Mouse (Mus musculus): ENCODE results near the gene Casz1. TPM values are rescaled to one million over a fixed set of nuclear protein-coding genes. Genes with fewer than 3 reads are reported as not detected.

Gene Casz1
- polyA plus RNA-seq, 1 experiment from 2014 or later = 17.3 TPM

DNA sequence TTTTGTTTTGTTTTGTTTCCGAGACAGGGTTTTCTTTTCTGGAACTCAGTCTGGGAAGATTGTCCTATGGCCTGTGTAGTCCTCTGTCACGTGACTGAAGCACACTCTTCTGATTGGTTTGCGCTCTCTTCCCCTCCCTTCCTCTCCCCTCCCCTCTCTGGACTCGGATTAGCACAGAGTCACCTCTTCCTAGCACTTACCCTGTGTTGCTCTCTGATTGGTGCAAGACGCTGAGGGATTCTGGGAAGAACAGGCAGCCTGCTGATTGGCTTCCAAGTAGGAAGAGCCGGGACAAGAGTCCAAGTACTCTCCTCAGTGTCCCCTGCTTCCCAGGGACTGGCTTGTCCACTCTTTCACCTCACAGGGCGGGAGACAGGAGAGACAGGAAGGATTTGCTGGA is 26.1 kb downstream of the Casz1 start:
- peak; percentile 41; the same call in 1 of the 2 replicates for ATAC-seq (ENCODE audit: low read depth)
- WGBS = 53% methylated on average over 7 of the region's 7 CpGs
- H3K4me2 ChIP-seq = no peak overlapping the region

DNA sequence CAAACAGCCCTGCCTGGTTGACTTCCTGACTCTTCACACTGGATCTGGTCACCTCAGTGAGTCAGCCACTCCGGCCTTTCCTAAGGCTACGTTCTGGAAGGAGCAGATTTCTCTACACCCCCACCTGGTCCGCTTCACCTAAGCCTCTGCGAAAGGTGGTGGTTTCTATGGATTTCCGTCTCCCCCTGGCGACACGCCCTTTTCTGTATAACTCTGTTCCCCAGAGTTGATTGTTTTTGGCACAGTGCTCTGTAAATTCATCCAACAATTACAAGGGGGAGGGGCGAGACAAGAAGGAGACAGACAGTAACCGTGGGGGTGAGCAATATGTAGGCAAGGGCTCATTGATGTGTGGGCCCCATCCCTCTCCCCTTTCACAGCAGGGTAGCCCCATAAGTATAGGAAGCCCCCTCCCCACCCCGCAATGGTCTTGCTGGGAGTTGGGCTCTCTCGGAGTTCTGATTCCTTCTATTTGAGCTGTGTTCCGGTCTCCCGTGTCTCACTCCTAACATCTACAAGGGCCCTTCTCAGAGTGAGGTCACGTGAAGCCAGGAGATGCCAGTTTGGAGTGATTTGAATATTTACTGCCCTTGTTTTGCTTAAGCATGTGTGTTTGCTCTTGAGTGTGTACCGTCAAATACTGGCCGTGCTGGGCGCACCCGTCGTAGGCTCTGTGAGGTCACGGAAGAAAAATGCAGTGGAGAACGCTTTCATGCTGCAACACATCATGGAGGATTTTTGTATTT is 29.2 kb downstream of the Casz1 start:
- ATAC-seq (ENCODE audit: low read depth) = no peak
- Histone ChIP-seq H3K9ac (no peak overlapping the region), H3K27me3 (peaks cover 15% of the 10 kb centered on the region), H3K4me3 (no peak overlapping the region), H3K9me3 (no peaks in the 10 kb centered on the region), H3K4me2 (no peak overlapping the region), H3K27ac (replicated peaks) (no peak overlapping the region), H3K4me1 (replicated peaks) (peaks cover 47% of the 10 kb centered on the region), H3K36me3 (0 out of 2 replicates have a peak, but pooled peaks cover 3% of the 10 kb centered on the region)
- 70% methylated on average over 21 of the region's 21 CpGs for whole genome bisulfite sequencing

More for the DNA sequence above, 26.1 kb downstream of the Casz1 start:
- no peak overlapping the region for H3K4me3 ChIP-seq
- peaks cover 30% of the 10 kb centered on the region for H3K4me1 ChIP-seq (replicated peaks)
- no peak overlapping the region for H3K9ac ChIP-seq
- peaks cover 25% of the 10 kb centered on the region for H3K27me3 ChIP-seq
- H3K27ac ChIP-seq (replicated peaks) = no peak overlapping the region
- H3K9me3 ChIP-seq = no peaks in the 10 kb centered on the region
- no peaks in the 10 kb centered on the region for H3K36me3 ChIP-seq

DNA sequence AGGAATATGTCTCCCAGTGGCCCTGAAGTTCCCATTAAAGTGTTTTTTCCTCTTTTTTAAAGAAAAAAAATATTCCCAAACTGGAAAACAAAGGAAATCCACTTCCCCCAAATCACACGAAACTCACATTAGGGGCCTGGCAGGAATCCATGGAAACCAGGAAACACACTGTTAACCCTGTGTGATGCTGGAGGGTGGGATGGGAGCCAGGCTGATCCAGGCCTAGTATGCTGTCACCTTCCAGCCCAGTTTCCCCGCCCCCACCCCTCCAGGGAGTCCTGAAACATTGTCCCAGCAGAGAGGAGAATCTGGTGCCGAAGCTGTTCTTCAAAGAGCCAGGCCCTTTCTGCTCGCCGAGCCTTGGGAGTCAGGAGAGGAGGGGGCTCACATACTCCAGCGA is 32.2 kb downstream of the Casz1 start:
- H3K4me3 ChIP-seq = no peak overlapping the region
- H3K9ac ChIP-seq = no peak overlapping the region
- no peak for ATAC-seq (ENCODE audit: low read depth)
- H3K27ac ChIP-seq (replicated peaks) = no peak overlapping the region
- H3K9me3 ChIP-seq = no peaks in the 10 kb centered on the region
- H3K4me1 ChIP-seq (replicated peaks) = peaks cover 54% of the 10 kb centered on the region
- no peak overlapping the region for H3K4me2 ChIP-seq
- WGBS = 39% methylated on average over 6 of the region's 6 CpGs
- H3K27me3 ChIP-seq = peaks cover 25% of the 10 kb centered on the region
- H3K36me3 ChIP-seq = peaks cover 20% of the 10 kb centered on the region; the same call in 1 of the 2 replicates

DNA sequence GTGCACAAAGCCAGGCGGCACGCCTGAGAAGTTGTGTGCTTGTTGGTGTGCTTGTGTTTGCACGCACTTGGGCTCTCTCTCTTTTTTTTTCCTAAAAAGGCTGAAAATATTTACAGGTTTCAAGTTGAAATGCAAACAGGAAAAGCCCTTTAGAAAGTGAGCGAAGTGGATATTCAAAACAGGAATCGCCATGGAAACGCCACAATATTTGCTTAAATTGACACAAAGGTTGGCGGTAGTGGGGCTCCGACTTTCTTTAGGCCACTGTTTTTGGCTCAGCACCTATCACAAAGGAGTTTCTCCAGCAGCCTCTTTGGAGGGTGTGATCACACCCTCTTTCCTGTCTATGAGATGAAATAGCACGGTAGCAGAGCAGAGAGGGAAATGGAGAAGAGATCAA is 32.8 kb downstream of the Casz1 start:
- ATAC-seq (ENCODE audit: low read depth) = no peak

DNA sequence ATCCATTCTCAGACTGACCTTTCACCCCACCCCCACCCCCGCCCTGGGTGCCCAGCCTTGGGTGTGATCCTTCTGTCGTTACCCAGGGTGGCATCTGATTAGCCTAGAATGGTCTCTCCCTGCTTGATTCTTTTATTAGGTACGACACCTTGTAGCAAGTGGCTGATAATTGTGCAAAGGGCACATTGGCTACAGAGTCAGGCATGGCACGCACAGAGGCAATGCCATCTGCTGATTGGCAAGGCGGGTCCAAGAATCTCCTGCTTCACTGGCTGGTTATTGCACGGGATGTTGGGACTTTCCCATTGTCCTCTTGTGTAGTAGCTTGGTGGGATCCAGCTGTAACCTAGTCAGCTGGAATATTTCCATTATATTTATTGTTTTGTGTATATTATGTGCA is 33.4 kb downstream of the Casz1 start:
- Histone ChIP-seq H3K4me3 (no peak overlapping the region), H3K4me1 (replicated peaks) (peaks cover 63% of the 10 kb centered on the region), H3K36me3 (peaks cover 20% of the 10 kb centered on the region; the same call in 1 of the 2 replicates), H3K4me2 (no peak overlapping the region), H3K9me3 (no peaks in the 10 kb centered on the region), H3K27ac (replicated peaks) (no peak overlapping the region), H3K27me3 (peaks cover 36% of the 10 kb centered on the region), H3K9ac (no peak overlapping the region)
- WGBS = 76% methylated on average over 6 of the region's 6 CpGs
- no peak for ATAC-seq (ENCODE audit: low read depth)

More for the DNA sequence above, 32.8 kb downstream of the Casz1 start:
- WGBS = 51% methylated on average over 9 of the region's 9 CpGs
- H3K9ac ChIP-seq = no peak overlapping the region
- no peak overlapping the region for H3K4me3 ChIP-seq
- H3K27ac ChIP-seq (replicated peaks) = no peak overlapping the region
- H3K4me2 ChIP-seq = no peak overlapping the region
- peaks cover 20% of the 10 kb centered on the region; the same call in 1 of the 2 replicates for H3K36me3 ChIP-seq
- H3K27me3 ChIP-seq = peaks cover 30% of the 10 kb centered on the region
- H3K9me3 ChIP-seq = no peaks in the 10 kb centered on the region
- peaks cover 60% of the 10 kb centered on the region for H3K4me1 ChIP-seq (replicated peaks)

DNA sequence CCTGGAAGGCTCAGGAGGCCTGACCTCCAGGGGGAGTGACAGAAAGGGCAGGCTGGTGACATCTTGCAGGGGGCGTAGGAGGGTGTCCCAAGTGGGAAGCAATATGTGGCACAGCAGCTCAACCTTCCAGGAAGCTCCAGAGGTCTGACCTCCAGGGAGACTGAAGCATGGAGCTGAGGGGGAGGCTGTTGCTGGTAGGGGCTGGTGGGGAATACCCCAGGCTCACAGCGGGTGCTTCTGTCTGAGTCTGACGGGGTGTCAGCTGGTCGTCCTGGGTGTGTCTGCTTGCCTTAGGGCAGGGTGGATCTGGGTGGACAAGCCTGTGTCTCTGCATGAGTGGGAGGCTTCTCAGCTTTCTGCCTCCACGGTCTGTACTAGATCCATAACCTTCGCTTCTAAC is 38.1 kb downstream of the Casz1 start:
- H3K27me3 ChIP-seq = peaks cover 60% of the 10 kb centered on the region
- ATAC-seq (ENCODE audit: low read depth) = no peak
- H3K9me3 ChIP-seq = no peaks in the 10 kb centered on the region
- H3K4me2 ChIP-seq = no peak overlapping the region
- no peak overlapping the region for H3K4me3 ChIP-seq
- H3K9ac ChIP-seq = no peak overlapping the region
- no peak overlapping the region for H3K27ac ChIP-seq (replicated peaks)
- peaks cover 20% of the 10 kb centered on the region; the same call in 1 of the 2 replicates for H3K36me3 ChIP-seq
- H3K4me1 ChIP-seq (replicated peaks) = peaks cover 57% of the 10 kb centered on the region
- 52% methylated on average over 6 of the region's 6 CpGs for WGBS

DNA sequence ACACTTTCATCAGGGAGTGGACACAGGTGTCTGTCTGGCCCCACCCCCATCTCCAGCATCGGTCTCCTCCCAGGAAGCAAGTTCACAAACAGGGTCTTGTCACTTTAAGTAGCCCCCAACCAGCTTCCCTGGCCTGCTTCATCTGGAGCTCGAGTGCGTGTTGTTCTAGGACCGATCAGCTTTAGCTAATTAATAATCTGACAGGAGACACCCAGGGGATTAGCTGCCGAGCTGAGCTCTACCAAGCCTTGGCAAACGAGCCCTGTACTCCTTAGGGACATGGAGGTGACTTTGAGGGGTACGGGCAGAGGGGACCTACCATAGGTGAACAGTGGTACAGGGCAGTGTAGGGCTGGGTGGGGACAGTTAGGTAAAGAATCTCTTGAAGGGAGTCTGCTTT is 40.7 kb downstream of the Casz1 start:
- ATAC-seq (ENCODE audit: low read depth) = no peak
- H3K36me3 ChIP-seq = 0 out of 2 replicates have a peak, but pooled peaks cover 2% of the 10 kb centered on the region
- H3K4me2 ChIP-seq = no peak overlapping the region
- H3K27ac ChIP-seq (replicated peaks) = no peak overlapping the region
- H3K9ac ChIP-seq = no peak overlapping the region
- peaks cover 68% of the 10 kb centered on the region for H3K27me3 ChIP-seq
- 42% methylated on average over 7 of the region's 7 CpGs for WGBS
- no peak overlapping the region for H3K4me3 ChIP-seq
- H3K9me3 ChIP-seq = no peaks in the 10 kb centered on the region
- peaks cover 52% of the 10 kb centered on the region for H3K4me1 ChIP-seq (replicated peaks)

DNA sequence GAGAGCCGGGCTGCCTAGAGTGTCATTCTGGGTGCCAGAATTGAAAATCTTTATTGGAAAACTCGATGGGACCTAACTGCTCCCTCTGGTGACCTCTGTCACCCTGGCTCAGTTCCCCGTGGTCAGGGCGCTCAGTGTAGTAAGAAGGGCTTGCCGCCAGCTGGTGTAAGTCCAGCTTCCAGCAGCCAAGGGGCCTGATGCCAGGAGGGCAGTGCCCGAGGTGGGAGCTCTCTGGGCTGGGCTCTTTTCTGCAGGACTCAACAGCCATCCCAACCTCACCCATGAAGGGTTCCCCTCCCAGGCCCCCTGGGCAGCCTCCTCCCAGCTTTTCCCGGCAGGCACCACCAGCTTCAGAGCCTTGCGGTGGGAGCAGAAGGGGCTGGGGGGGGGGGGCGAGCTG is 42.0 kb downstream of the Casz1 start:
- Histone ChIP-seq H3K9me3 (no peaks in the 10 kb centered on the region), H3K4me2 (no peak overlapping the region), H3K9ac (peak overlapping the region; percentile 34; the same call in 1 of the 2 replicates), H3K4me1 (replicated peaks) (peaks cover 58% of the 10 kb centered on the region), H3K36me3 (no peaks in the 10 kb centered on the region), H3K27ac (replicated peaks) (no peak overlapping the region), H3K27me3 (peaks cover 77% of the 10 kb centered on the region), H3K4me3 (no peak overlapping the region)
- no peak for ATAC-seq (ENCODE audit: low read depth)
- WGBS = 65% methylated on average over 9 of the region's 9 CpGs

DNA sequence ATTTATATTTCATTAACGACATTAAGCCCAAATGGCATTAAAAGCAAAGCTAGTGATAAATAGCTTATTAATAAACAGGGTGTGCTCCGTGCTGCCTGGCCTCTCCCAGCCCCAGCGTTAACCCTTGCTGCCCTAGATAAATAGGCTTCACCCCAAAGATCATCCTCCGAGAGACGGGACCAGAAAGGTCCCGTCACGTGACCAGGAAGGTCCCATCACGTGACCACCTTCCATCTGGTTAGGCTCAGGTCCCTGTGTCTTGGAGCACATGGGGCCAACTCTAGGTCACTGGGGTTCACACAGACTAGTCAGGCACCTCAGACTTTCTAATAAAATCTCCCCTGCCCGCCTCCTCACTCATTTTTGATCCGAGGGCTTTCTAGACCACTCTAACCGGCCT is 42.5 kb downstream of the Casz1 start:
- Histone ChIP-seq H3K4me3 (no peak overlapping the region), H3K9ac (0 out of 2 replicates have a peak overlapping the region, but pooled peaks have one; percentile 34), H3K36me3 (no peaks in the 10 kb centered on the region), H3K27me3 (peaks cover 72% of the 10 kb centered on the region), H3K4me2 (no peak overlapping the region), H3K27ac (replicated peaks) (no peak overlapping the region), H3K4me1 (replicated peaks) (peaks cover 58% of the 10 kb centered on the region), H3K9me3 (no peaks in the 10 kb centered on the region)
- WGBS = 64% methylated on average over 11 of the region's 11 CpGs
- no peak for ATAC-seq (ENCODE audit: low read depth)

DNA sequence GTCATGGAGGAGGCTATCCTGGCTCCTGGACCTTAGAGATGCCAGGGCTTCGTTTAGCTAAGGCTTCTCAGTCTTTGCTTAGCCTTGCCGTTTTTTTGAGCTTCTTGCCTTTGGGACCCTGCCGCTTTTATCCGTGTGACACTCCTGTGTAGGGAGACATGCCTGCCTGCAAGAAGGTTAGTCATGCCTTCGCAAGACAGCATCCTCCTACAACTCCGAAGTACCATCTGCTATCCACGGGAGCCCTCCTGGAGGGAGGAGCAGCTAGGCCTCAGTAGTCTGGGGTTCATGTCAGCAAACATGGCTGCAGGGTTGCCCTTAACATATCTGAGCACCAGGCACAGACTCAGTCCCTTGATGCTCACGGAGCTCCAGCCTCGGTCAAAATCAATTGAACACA is 43.4 kb downstream of the Casz1 start:
- no peak for ATAC-seq (ENCODE audit: low read depth)
- no peaks in the 10 kb centered on the region for H3K9me3 ChIP-seq
- no peak overlapping the region for H3K4me2 ChIP-seq
- H3K4me3 ChIP-seq = no peak overlapping the region
- peaks cover 58% of the 10 kb centered on the region for H3K4me1 ChIP-seq (replicated peaks)
- no peak overlapping the region for H3K9ac ChIP-seq
- H3K27ac ChIP-seq (replicated peaks) = no peak overlapping the region
- H3K36me3 ChIP-seq = no peaks in the 10 kb centered on the region
- peaks cover 71% of the 10 kb centered on the region for H3K27me3 ChIP-seq
- 86% methylated on average over 9 of the region's 9 CpGs for WGBS

DNA sequence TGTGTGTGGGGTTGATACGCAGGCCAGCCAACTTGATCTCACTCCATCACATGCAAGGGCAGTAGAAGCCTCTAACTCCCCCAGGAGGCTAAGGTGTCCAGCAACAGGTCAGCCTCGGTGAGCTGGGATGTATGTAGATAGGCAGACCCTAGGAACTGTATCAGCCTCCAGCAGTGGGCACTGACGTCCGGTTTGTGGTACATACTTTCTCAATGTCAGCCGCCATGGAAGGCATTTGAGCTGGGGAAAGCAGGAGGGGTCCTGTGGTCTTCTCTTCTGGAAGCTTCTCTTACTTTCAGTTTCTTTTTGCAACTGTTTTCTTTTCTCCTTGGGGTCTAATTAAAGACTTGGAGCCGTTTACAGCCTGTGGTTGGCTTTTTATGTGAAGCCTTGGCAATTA is 45.2 kb downstream of the Casz1 start:
- no peaks in the 10 kb centered on the region for H3K9me3 ChIP-seq
- no peaks in the 10 kb centered on the region for H3K36me3 ChIP-seq
- H3K9ac ChIP-seq = no peak overlapping the region
- H3K4me1 ChIP-seq (replicated peaks) = peaks cover 55% of the 10 kb centered on the region
- H3K4me3 ChIP-seq = no peak overlapping the region
- H3K27ac ChIP-seq (replicated peaks) = no peak overlapping the region
- H3K27me3 ChIP-seq = peaks cover 64% of the 10 kb centered on the region
- no peak overlapping the region for H3K4me2 ChIP-seq
- no peak for ATAC-seq (ENCODE audit: low read depth)
- WGBS = 70% methylated on average over 6 of the region's 6 CpGs

DNA sequence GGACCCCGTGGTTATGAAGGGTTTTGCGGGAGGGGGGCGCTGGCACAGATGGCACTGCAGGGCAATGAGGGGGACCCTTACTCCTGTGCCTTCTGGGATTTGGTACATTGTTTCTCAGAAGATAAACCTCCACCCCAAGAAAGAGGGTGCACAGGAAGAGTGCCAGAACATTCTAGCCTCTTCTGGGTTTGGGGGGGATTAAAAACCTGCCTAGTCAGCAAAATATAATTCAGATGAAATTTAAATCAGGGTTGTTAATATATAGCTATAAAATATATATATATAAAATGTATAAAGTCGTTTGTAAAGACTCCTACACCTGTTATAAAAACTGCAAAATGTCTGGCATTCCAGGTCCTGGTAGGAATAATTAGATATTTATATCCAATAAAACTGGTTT is 48.8 kb downstream of the Casz1 start:
- Histone ChIP-seq H3K4me2 (no peak overlapping the region), H3K36me3 (no peaks in the 10 kb centered on the region), H3K4me1 (replicated peaks) (peaks cover 52% of the 10 kb centered on the region), H3K4me3 (no peak overlapping the region), H3K27me3 (peaks cover 69% of the 10 kb centered on the region), H3K9ac (no peak overlapping the region), H3K9me3 (no peaks in the 10 kb centered on the region), H3K27ac (replicated peaks) (no peak overlapping the region)
- ATAC-seq (ENCODE audit: low read depth) = no peak
- WGBS = 75% methylated on average over 4 of the region's 4 CpGs

DNA sequence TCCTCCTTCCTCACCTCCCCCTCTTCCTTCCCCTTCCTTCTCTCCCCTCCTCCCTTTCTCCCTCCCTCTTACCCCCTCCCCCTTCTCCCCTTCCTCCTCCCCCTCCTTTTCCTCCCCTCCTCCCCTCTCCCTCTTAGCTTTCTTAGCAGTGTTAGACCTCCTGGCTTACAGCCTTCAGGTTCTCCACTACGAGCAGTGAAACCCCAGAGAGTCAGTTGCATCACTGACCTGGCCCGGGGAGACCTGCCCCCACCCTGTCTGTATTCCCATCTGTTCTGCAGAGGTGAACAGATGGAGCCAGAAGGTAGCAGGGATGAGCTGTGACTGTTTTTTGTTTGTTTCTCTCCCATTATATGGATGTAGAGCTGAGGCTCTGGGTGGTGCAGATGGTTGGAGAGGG is 49.9 kb downstream of the Casz1 start:
- H3K36me3 ChIP-seq = no peaks in the 10 kb centered on the region
- ATAC-seq (ENCODE audit: low read depth) = no peak
- H3K9me3 ChIP-seq = no peaks in the 10 kb centered on the region
- H3K9ac ChIP-seq = no peak overlapping the region
- H3K4me1 ChIP-seq (replicated peaks) = peaks cover 60% of the 10 kb centered on the region
- H3K27ac ChIP-seq (replicated peaks) = no peak overlapping the region
- H3K4me2 ChIP-seq = no peak overlapping the region
- 18% methylated on average over 2 of the region's 2 CpGs for WGBS
- peaks cover 70% of the 10 kb centered on the region for H3K27me3 ChIP-seq
- no peak overlapping the region for H3K4me3 ChIP-seq
